Mouse (Mus musculus) right cerebral cortex, postnatal 14 days (tissue): Measurements from ENCODE around the gene Chmp1a.
"Not testable (repeated sequence)": the region's sequence is repeated elsewhere in the genome, so short reads cannot be mapped to it uniquely, and the experiment has no call there.

Experiments used
- DNase-seq: peaks from one replicate; pipeline ENCODE4 v3.0.0; 2022

Gene Chmp1a

GRCm38 (mm10) chr8:123230326-123230725 is 17.8 kb upstream of the Chmp1a start:
- DNase-seq, result not testable (repeated sequence)

DNA sequence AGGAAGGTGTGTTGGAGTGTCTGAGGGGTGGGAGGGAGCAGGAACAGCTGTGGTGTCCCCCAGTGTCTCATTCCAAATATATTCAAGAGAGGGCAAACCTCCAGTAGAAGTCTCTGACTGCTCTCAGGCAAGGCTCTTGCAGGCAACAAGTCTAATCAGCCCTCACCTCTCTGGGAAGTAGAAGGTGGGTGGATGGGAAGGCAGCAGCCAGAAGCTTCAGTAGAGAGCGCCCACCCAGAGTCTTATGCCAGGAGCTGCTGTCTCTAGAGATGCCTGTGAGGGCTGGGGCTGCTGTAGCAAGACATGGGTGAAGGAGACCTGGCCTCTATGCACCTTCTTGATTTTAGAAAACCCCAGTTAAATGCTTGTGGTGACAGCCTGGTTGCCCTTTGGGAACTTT is 15.9 kb upstream of the Chmp1a start:
- no peak for DNase-seq

DNA sequence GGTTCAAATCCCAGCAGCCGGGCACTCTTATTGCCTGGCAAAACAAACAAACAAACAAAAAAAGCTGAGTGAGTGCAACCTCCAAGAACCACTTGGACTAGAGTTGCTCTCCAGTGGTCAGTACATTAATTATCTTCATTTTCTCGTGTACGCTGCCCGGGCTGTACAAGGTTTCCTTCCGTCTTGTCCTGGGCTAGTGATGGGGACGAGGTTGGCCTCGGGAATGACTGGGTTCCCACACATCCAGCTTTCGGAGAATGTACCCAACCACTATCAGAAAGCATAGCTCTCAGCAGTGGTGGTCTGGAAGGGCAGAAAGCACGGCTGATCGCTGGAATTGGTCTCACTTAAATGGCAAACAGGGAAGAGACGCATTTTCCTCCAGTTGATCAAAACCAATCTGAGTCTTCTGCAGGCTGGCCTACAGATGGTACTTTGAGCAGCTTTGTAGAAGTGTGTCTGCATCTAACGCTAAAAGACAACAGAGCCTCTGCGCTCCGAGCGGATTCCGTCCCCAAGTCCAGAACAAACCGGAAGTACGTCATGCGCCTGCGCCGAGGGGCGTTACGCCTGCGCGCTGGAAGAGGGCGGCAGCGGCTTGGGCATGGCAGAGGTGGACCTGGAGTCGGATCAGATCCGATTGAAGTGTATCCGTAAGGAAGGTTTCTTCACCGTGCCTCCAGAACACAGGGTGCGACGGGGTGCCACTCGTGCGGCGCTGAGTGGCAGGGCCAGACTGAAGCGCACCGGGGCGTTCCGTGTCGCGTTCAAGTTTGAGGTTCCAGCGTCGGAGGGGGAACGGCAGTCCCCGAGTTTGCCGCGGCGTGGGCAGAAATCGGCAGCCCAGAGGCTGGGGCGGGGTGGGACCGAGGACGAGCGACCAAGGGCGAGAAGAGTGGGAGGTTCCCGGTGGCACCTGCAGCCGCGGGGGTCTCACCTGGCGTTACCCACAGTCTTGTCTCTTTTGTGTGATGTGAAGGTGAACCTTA is 12.0 kb upstream of the Chmp1a start, which contains the start of gene Cdk10:
Gene Cdk10, plus strand, starts transcription at position 565 of the 989 bp plus-strand sequence.
- peak; percentile 89 for DNase-seq

DNA sequence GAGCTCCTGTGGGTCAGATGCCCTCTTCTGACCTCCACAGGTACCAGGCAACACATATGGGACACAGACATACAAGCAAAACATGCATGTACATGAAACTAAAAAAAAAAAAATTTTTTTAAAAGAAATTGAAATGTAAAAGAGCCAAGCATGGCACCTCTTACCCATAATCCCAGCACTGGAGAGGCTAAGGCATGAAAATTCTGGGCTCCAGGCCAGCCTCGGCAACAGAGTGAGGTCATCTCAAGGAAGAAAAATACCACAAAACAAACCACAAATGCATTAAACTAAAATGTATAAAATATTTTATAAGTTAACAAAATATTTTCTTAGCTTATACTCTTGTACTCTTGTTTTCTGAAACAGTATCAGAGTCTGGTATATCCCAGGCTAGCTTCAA is 8.4 kb upstream of the Chmp1a start:
- no peak for DNase-seq

GRCm38 (mm10) chr8:123215430-123215829 is 2.9 kb upstream of the Chmp1a start:
- DNase-seq, result no peak

DNA sequence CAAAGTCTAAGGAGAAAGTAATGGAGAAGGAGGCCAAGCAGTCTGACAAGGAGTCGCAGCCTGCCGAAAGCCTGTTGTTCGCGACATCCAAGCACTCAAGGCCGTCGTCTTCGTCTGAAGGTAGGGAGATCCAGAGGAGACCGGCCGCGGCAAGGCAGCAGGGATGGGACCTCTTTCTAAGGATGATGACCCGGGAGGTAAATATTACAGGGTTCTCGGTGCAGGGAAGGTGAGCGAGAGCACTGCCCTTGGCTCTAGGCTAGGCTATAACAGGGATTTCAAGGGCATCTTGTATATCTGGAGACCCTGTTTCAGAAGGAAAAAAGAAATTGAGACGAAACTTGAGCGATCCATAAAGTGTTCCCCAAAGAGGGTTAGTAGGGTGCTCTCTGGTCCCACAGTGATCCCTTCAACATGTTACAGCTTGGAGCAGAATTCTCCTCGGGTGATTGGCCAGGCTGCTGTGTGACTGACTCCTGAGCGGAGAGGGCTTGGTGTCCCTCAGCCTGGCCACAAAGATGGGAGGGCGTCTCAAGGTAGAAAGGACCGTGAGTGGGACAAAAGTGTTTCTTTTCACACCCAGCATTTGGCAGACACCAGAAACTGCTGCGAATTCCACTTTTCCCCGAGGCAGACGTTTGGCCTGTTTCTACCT is 682 bp upstream of the Chmp1a start:
- DNase-seq, result no peak

DNA sequence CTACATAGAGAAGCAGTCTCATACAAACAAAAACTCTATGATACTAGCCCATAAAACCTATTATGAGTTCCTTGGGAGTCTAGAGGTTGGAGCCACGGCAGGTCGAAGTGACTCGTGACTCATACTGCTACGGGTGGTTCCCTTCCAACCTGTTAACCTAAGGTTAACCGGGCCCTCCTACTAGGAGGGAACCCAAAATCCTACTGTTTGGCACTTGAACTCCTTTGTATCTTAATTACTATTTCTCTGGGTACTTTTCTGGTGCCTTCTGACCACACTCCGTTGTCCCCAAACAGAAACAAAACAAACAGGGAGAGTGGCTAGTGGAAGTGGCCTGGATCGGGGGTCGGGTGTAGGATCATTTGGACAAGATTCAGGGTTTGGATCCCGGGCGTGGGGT is 687 bp downstream of the Chmp1a start:
- DNase-seq, result no peak

GRCm38 (mm10) chr8:123203571-123203970 is 9.0 kb downstream of the Chmp1a start:
- no peak for DNase-seq

GRCm38 (mm10) chr8:123202288-123202687 is 10.3 kb downstream of the Chmp1a start:
- DNase-seq, result peak; percentile 74

DNA sequence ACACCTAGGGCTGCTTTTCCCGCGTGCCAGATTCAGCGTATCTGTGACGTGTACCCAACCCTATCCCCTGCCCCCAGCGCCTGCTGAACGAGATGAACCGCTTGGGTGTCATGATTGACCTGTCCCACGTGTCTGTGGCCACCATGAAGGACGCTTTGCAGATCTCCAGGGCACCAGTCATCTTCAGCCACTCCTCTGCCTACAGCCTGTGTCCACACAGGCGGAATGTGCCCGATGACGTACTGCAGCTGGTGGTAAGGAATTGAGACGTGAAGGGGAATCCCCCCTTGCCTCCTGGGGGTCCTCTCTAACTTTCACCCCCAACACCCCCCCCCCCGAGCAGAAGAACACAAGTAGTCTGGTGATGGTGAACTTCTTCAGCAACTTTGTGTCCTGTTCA is 12.7 kb downstream of the Chmp1a start:
- no peak for DNase-seq

GRCm38 (mm10) chr8:123197016-123197415 is 15.5 kb downstream of the Chmp1a start:
- not testable (repeated sequence) for DNase-seq

- DNase-seq, result no peak
Observed at GRCm38 (mm10) chr8:123193771-123194170, 18.8 kb downstream of the Chmp1a start.

DNA sequence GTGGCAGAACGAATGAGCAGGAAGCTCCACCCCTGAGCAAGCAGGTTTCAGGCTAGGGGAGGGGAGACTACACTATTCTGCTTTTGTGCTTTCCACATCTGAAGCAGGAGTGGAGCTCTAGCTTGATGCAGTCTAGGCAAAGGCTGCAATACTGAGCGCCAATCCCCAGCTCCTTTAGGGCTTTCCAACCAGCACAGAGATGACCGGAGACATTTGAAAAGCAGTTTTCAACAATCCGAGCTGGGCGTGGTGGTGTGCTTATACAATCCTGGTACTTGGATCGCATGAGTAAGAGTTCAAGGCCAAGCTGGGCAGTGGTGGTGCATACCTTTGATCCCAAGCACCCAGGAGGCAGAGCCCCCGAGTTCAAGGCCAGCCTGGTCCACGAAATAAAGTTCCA is 20.7 kb downstream of the Chmp1a start:
- no peak for DNase-seq

DNA sequence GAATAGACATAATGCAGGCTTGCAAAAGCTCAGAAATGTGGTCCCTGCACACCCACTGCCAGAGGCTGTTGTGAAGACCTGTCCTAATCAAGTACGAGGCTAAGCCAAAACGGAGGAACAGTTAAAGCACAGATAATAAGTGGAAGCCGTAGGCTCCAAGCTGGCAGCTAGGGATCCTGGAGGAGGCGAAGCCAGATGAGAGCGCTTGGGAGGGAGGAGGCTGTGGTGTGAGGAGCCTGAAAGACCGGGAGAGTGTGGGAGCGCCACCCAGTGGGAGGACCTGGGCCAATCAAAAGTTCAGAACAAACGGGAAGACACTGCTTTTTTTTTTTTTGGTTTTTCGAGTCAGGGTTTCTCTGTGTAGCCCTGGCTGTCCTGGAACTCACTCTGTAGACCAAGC is 21.9 kb downstream of the Chmp1a start:
- DNase-seq, result peak; percentile 82

- no peak for DNase-seq
Observed at GRCm38 (mm10) chr8:123188841-123189240, 23.7 kb downstream of the Chmp1a start.

GRCm38 (mm10) chr8:123188006-123188405 is 24.6 kb downstream of the Chmp1a start:
- no peak for DNase-seq

DNA sequence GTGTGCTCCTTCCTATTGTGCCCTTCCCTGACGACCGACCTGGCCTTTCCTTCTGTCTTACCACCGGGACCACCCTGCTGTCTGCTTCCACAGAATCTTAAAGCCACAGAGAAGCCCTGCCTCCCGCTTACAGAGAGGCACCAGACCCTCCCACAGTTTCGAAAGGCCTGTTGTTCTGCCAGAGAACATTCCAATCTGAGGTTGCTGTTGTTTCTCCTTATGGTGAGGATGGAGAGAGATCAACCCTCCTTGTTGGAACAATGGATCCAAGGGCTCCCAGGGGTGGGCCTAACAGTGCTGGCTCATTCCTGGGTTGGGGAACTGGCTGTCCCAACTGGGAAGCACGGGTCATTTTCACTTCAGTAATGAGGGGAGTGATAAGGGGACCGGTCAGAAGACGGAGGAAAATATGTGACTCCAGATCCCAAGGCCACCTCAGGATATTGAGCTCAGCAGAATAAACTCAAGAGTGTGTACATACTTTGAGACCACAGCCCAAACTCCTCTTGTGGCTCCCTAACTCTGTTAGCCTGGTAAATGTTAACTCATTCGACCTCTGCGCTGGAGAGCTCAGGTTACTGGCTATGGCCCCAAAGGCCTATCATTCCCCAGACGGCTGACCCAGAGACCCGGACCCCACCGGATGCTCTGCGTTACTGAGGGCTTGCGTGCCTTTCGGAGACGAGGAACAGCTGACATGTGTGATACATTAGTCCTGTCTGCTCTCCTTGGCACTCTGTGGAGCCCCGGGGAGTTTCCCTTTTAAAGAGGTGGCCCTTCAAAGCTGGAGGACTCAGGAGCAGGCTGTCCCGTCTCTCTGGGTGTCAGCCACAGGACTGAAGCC is 26.8 kb downstream of the Chmp1a start, which contains the start of gene Dpep1:
Gene Dpep1, plus strand, starts transcription at position 677 of the 844 bp plus-strand sequence.
- no peak for DNase-seq

DNA sequence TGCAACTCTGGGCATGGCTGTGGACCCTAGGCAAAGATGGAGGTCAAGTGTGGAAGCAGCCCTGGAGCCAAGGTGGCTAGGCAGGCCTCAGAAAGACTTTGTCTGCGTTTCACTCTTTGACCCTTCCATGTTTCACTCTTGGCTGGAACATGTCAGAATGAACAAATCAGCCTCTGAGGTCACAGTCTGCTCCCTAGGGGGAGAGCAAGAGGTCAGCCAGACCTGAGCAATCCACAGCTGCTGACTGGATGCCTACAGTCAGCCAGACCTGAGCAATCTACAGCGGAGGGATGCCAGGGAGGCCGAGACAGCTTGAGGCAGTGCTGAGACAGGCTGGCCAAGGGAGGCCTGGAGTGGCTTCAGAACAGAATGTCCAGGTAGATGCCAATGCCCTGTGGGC is 31.2 kb downstream of the Chmp1a start:
- DNase-seq, result no peak

DNA sequence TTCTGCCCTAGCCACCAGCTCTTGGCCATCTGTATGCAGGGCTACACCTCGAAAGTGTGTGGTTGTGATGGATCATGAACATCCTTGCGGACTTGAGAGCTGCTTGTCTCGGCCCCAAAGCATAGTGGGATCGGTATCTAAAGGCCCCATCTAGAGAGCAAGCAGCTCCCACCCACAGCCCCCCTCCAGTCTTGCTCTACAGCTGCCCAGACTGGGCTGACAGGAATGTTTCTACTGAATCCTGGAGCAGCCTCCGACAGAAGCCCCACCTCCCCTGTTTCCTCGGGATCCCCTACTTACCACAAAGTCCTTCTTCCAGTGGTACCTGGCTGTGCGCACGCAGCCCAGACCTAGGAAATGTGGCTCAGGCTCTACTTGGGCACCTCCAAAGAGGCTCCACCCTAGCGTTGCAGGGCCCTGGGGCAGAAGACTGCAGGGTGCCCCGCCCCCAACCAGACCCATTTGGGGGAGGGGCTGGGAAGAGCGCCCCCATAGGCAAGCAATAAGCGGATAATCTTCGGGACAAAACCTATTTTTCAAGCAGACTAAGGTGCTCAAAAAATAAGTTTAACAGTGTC is 54.6 kb downstream of the Chmp1a start, which contains the start of gene Sult5a1:
Gene Sult5a1, minus strand, starts transcription at position 428 of the 578 bp plus-strand sequence.
- DNase-seq, result no peak

DNA sequence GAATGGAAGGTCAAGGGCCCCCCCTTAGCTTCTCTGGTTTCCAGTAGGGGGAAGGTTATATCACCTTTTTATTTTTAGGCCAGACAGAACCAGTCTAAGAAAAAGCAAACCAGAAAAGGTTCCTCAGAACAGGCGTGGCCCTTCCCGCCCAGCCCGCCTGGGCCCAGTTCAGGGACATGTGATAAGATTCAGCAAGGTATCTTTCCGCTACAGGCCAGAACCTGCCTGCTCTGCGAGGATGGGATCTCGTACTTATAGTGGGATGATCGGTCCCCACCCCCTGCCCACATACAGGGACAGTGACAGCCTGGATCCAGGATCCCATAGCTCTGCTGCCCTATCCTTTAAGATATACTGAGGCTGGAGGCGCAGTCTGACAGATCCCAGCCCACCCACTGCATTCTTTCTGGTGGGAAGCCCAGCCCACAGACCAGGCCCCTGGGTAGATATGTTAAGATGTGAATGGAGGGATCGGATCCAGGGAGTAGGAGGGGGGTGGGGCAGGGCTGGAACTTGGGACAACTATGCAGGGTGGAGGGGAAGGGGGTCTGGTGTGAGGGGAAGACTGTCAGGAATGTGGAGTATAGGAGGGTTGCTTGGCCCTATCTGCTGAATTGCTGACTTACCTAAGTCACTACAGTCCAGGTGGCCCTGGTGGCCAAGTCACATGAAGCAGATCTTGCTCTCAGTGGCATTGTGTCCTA is 56.3 kb downstream of the Chmp1a start:
- no peak for DNase-seq

GRCm38 (mm10) chr8:123155177-123155576 is 57.4 kb downstream of the Chmp1a start:
- no peak for DNase-seq
